Mouse (Mus musculus) T-helper 1 cell (primary cell): ENCODE measurements at regions not wholly inside any gene's neighbourhood (a gene's known extent, or its start where the extent isn't known, plus 50 kb on each side); places are given as distances from the start of the nearest gene placed in this dataset.

ENCODE experiments used
- in situ Hi-C: fragments of 300-600 bp; cut with MboI, MseI; formaldehyde crosslinking; loops from one replicate; pipeline ENCODE4 v1.15.1; 2025; ENCODE audit warnings: high pct_unique_total_duplicates

DNA sequence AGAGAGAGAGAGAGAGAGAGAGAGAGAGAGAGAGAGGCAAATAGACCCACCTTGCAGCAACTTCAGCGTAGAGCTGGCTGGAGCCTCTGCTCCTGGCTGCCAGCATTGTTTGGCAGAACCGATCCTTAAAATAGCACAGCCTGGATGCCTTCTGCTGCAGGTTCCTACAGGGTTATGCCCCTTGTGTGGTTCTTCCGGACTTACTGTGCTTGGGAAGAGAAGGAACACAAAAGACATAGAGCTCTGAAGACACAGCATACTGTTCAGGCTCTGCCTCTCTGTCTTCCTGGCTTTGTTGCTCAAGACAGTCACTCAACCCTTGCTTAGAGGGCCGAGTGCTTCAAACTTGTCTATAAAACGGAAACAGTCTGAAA, 86.2 kb upstream of the Slc25a26 start:
- in situ Hi-C loops, result no loop called here

- in situ Hi-C loops, result no loop called here
These were observed 86.7 kb upstream of the Slc25a26 start for GRCm38 (mm10) chr6:94413297-94413986.

DNA sequence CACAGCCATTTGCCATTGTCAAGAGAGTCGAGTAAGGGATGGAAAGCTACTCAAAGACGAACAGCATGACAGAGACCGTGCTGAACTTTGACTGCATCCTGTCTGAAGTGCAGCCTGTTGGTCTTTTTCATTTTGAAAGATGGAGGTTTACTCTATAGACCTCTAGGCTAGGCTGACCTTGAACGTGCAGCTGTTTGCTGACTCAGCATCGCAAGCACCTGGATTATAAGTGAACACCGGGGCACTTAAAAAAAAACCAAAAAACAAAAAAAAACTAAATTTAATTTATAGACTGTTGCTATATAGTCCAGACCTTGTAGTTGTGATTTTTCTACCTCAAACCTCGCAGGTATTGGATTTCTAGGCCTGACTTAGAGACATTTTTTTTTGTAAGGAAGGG, 87.8 kb upstream of the Slc25a26 start:
- in situ Hi-C loops, result no loop called here

DNA sequence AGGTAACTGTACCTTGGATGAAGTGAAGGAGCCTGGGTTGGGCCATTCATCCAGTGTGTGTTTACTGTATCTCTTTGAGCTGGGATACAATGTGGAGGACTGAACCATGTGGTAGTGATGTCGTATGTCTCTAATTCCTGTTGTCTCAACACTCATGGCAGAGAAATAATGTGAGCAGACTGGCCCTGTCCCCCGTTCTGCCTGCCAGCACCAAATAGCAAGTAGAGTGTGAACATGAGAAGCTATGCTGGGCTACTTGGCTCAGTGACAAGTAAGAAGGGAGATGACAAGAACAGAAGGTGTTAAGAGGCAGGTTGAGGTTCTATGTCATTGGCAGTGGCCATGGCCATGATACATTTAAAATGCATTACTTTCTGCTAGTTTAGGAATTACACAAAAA, 89.7 kb upstream of the Slc25a26 start:
- in situ Hi-C loops, result no loop called here

GRCm38 (mm10) chr6:94408996-94409395, 91.1 kb upstream of the Slc25a26 start:
- in situ Hi-C loops, result no loop called here

GRCm38 (mm10) chr6:94407751-94408150, 92.4 kb upstream of the Slc25a26 start:
- in situ Hi-C loops, result no loop called here

DNA sequence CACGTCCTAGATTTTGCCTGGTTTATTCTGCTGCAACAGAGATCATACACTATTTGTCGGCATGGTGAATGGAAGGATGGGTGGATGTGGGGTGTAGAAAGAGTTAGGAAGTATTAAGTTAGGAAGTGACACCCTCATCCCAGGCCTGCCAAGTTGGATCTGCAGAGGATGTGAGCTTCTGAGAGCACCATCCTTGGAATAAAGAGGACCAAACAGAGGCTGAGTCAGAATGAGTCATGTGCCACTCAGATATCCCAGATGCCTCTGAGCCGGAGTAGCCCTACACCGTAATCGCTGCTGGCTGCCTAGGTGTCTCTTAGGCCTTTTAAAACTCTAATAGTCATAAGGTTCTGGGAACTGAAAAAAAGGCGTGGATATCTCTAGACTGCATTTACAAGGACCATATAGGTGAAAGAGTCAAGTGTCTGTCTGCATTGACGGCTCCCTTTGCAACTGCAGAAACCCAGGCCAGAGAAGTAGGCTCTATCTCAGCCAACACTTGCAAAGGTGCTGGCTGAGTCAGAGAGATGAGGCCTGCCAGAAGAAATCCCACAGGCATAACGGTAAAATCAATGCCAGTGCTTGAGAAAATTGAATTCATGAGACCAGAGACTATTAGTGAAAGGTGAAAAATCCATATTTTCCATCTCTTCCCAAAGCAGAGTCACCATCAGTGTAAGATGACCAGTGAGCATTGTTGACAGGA, 94.6 kb upstream of the Slc25a26 start:
- in situ Hi-C loops, result no loop called here

GRCm38 (mm10) chr6:94401617-94402481, 98.3 kb upstream of the Slc25a26 start:
- in situ Hi-C loops, result no loop called here

DNA sequence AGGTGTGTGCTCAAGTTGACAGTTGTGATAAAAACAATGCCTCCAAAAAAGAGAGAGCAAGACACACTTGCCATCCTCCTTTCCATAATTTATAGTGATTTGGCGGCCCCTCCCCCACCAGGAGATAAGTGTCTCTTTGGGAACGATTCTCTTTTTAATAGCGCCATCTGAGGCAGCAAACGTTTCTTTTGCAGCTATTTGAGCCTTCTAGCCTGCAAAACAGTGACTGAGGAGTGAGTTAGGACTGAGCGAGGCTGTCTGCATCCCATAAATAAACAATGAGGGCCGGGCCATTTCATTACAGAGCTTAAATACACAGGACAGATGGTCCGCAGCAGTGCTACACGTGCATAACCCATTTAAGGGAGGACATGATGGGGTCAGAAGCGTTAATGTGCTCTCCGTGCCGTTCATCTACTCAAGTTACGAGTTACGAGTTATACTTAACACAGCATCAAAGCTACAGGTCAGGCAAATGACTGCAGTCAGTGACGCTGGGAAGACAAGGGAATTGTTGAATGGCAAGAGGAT, 99.0 kb upstream of the Slc25a26 start:
- in situ Hi-C loops, result no loop called here

DNA sequence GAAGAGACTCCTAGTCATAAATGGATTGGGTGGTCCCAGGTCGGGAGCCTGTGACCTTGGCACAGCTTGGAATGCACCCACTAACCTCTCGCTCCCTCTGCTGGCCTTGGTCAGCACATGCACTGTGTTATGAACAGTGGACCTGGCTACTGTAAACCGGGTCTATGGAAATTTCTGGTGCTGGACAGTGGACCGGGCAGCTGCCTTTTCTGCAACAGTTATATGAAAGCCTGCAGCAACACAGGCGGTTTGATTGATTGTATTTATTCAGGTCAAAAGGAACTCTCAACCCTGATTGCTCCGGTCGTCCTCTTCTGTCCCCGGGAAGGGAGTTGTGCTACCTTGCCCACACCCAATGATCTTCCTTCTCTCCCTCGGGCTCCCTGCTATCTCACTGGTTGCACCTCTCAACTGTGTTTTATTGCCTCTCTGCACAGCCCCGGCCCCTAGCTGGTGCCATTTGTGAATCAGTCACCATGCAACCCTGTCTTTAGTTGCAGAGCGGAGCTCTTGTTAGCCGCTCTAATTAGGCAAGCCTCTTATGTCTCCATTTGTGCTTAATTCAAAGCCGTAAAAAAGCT, 99.6 kb upstream of the Slc25a26 start:
- in situ Hi-C loops, result no loop called here

DNA sequence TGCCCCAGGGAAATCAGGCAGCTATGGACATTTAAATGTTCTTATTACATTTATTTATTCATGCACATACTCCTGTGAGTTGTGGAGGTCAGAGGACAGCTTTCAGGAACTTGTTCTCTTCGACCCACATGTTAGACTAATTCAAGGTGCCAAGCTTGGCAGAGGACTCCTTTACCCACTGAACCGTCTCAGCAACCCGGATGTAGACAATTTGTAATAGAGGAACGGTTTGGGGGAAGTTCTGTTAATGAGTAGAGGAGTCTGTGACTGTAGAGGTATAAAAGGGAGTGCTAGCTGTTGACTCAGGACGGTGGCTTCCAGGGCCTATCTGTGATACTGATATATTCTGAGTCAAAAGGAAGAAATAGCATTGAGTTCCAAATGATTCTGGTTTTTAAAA, 107.4 kb upstream of the Magi1 start:
- in situ Hi-C loops, result no loop called here

- in situ Hi-C loops, result no loop called here
These were observed 106.7 kb upstream of the Magi1 start for GRCm38 (mm10) chr6:94390403-94390802.

DNA sequence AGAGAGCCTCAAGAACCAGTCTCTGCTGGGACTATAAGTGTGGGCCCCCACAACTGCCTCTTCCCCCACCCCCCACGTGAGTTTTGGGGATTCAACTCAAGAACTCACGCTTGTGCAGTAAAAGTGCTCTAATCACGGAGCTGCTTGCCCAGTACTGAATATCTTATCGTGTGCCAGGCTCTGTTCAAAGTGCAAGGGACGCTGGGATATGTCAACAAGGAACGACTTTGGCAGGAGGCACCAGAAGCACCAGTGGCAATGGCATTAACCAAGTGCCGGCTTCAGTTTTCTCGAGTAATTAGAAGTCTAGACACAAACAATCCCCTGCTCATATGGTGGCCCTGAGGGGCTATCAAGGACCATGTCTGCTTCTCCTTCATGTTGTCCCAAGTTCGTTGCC, 106.0 kb upstream of the Magi1 start:
- in situ Hi-C loops, result no loop called here

GRCm38 (mm10) chr6:94387648-94388047, 103.9 kb upstream of the Magi1 start:
- in situ Hi-C loops, result no loop called here

- in situ Hi-C loops, result no loop called here
These were observed 101.8 kb upstream of the Magi1 start for GRCm38 (mm10) chr6:94385531-94385930.

DNA sequence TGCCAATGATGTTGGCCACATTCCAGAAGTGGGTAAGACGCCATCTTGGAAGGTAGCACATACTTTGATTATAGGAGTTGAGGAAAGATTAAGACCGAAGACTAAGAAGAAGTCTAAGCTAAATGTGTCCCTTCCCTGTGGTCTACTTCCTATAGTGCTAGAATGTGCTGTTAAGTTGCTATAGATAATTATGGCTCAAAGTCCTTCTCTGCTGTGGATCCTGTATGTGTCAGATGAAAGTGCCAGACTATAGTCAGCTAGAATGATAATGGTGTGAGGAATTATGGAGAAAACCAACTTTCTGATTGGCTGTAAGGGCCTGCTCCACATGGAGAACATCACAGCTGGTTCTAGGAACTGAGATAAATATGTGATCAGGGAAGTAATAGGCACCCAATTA, 86.3 kb upstream of the Magi1 start:
- in situ Hi-C loops, result no loop called here

- in situ Hi-C loops, result no loop called here
These were observed 80.2 kb upstream of the Magi1 start for GRCm38 (mm10) chr6:94363951-94364350.

DNA sequence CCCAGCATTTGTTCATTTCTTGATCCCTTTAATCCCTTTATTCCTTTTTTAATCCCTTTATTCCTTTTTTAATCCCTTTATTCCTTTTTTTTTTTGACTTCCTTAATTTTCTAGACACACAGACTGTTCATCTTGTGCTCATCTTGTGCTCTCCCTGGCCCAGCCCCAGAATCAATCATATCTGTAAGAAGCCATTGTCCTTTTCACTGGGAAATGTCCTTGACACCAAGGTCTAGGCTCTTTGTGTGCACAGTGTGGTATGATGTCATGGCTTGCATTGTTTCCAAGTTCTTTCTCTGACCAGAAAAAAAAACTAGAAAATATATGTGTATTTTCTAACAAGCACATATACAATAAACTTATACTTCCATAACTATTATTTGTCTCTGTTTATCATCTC, 78.9 kb upstream of the Magi1 start:
- in situ Hi-C loops, result no loop called here

- in situ Hi-C loops, result no loop called here
These were observed 73.9 kb upstream of the Magi1 start for GRCm38 (mm10) chr6:94357568-94357967.

- in situ Hi-C loops, result no loop called here
These were observed 70.9 kb upstream of the Magi1 start for GRCm38 (mm10) chr6:94354451-94355095.

- in situ Hi-C loops, result no loop called here
These were observed 60.6 kb upstream of the Magi1 start for GRCm38 (mm10) chr6:94344296-94344695.
